In genomic region chr19:8818801-8819595, GRCm38 (mm10) we compare ENCODE assay signal across 8 mouse cellular contexts. TPM values are rescaled to one million over a fixed set of nuclear protein-coding genes. Genes with fewer than 3 reads are reported as not detected.
DNase-seq lines count a peak whose midpoint lies in the region; ATAC-seq and TF ChIP-seq lines count a peak whose summit lies in the region.

TSS of gene Ttc9c (minus strand) at chr19:8819333.

- peaks cover 29% of the 10 kb centered on the region for H3K36me3 ChIP-seq in embryonic facial prominence, embryonic 12.5 days
- H3K36me3 ChIP-seq in intestine, postnatal 0 days (ENCODE audit: control insufficient read depth, insufficient read depth) = peaks cover 14% of the 10 kb centered on the region
- peaks cover 58% of the 10 kb centered on the region for H3K36me3 ChIP-seq in midbrain, embryonic 10.5 days

- intact Hi-C loops in left cerebral cortex, postnatal 36 days (cut with DNase I) = no loop called here

- H3K27ac ChIP-seq in embryonic facial prominence, embryonic 12.5 days = peak within 1 kb of the TSS; percentile 100
- H3K27ac ChIP-seq in intestine, postnatal 0 days (ENCODE audit: low read depth, low read length) = peak within 1 kb of the TSS; percentile 95
- H3K27ac ChIP-seq in midbrain, embryonic 10.5 days (replicated peaks) = peak within 1 kb of the TSS; percentile 98

- peak within 1 kb of the TSS; percentile 99 for H3K9ac ChIP-seq in embryonic facial prominence, embryonic 12.5 days
- H3K9ac ChIP-seq in intestine, postnatal 0 days (ENCODE audit: low read depth, low read length) = peak within 1 kb of the TSS; percentile 97

- no peaks in the 10 kb centered on the region for H3K27me3 ChIP-seq in embryonic facial prominence, embryonic 12.5 days
- no peaks in the 10 kb centered on the region for H3K27me3 ChIP-seq in intestine, postnatal 0 days (replicated peaks; ENCODE audit: control insufficient read depth, insufficient read depth, low read length)
- no peaks in the 10 kb centered on the region for H3K27me3 ChIP-seq in midbrain, embryonic 10.5 days (ENCODE audit: low read depth, poor library complexity, severe bottlenecking)

- no peak for TF ChIP-seq CTCF in intestine, postnatal 0 days (IDR thresholded peaks at IDR 0.05; ENCODE audit: low read depth)

- peaks cover 36% of the 10 kb centered on the region for H3K4me1 ChIP-seq in embryonic facial prominence, embryonic 12.5 days
- H3K4me1 ChIP-seq in intestine, postnatal 0 days (replicated peaks; ENCODE audit: control insufficient read depth, insufficient read depth, low read length) = peaks cover 5% of the 10 kb centered on the region; the same call in 1 of the 2 replicates
- peaks cover 46% of the 10 kb centered on the region for H3K4me1 ChIP-seq in midbrain, embryonic 10.5 days

- peak; percentile 93 for DNase-seq in 3134 (ENCODE audit: extremely low read depth, insufficient read length, low spot score)
- DNase-seq in adrenal gland, postnatal 36 days = peak; percentile 96 to 97
- DNase-seq in left cerebral cortex, postnatal 36 days (ENCODE audit: low spot score in 2 of 2) = peak; percentile 96
- peak; percentile 97 for DNase-seq in midbrain, embryonic 10.5 days (ENCODE audit: low spot score)
- DNase-seq in right cerebral cortex, postnatal 4 days = peak; percentile 86

- WGBS in embryonic facial prominence, embryonic 12.5 days = under 1% methylated on average over 33 of the region's 33 CpGs
- WGBS in intestine, postnatal 0 days = under 1% methylated on average over 33 of the region's 33 CpGs
- WGBS in midbrain, embryonic 10.5 days = under 1% methylated on average over 33 of the region's 33 CpGs

- ATAC-seq in embryonic facial prominence, embryonic 12.5 days (ENCODE audit: insufficient number of reproducible peaks, insufficient read depth, low FRiP score, low TSS enrichment) = peak; percentile 90
- peak; percentile 74 for ATAC-seq in granulocyte monocyte progenitor cell, adult 5-6 weeks (replicated peaks; ENCODE audit: poor library complexity, severe bottlenecking)
- peak; percentile 92 for ATAC-seq in intestine, postnatal 0 days

- H3K9me3 ChIP-seq in embryonic facial prominence, embryonic 12.5 days = no peaks in the 10 kb centered on the region
- H3K9me3 ChIP-seq in intestine, postnatal 0 days (ENCODE audit: control insufficient read depth) = no peaks in the 10 kb centered on the region
- H3K9me3 ChIP-seq in midbrain, embryonic 10.5 days (replicated peaks) = no peaks in the 10 kb centered on the region

- H3K4me2 ChIP-seq in embryonic facial prominence, embryonic 12.5 days (replicated peaks) = peak within 1 kb of the TSS; percentile 86
- peak within 1 kb of the TSS; percentile 80 for H3K4me2 ChIP-seq in intestine, postnatal 0 days (replicated peaks; ENCODE audit: low read depth)

- H3K4me3 ChIP-seq in embryonic facial prominence, embryonic 12.5 days = peak within 1 kb of the TSS; percentile 76
- H3K4me3 ChIP-seq in intestine, postnatal 0 days (ENCODE audit: low read depth, low read length) = peak within 1 kb of the TSS; percentile 97
- peak within 1 kb of the TSS; percentile 100 for H3K4me3 ChIP-seq in midbrain, embryonic 10.5 days

RNA-seq across cellular contexts. Expression of gene Ttc9c, which starts in this region (rescaled TPM):
- total RNA-seq in adrenal gland, postnatal 36 days (2021) = 10 to 100 TPM; 31.7 to 32.2 TPM
- 71.3 and 71.7 TPM in 2 replicates for polyA plus RNA-seq in embryonic facial prominence, embryonic 12.5 days (2016; fragmentation: Nextera tagmentation; extraction: Ambion mirVana)
- 41.3 and 42.1 TPM in 2 replicates for total RNA-seq in granulocyte monocyte progenitor cell, adult 5-6 weeks (2014; fragmentation: Nextera tagmentation)
- total RNA-seq in granulocyte monocyte progenitor cell, adult 5-6 weeks (2017) = 62.8 and 65.0 TPM in 2 replicates
- polyA plus RNA-seq in intestine, postnatal 0 days (2015; fragmentation: Nextera tagmentation; extraction: Ambion mirVana) = 18.2 and 19.9 TPM in 2 replicates
- total RNA-seq in left cerebral cortex, postnatal 36 days (2021) = 10 to 100 TPM; 33.1 to 33.3 TPM
- 69.0 and 74.5 TPM in 2 replicates for polyA plus RNA-seq in midbrain, embryonic 10.5 days (2016; fragmentation: Nextera tagmentation; extraction: Ambion mirVana)

Comparison
In these comparisons a context has a peak if more than half of its experiments do, and no peak if none do; other contexts are left out.
1. Peak in every context shown above with its lines: DNase-seq, ATAC-seq, H3K4me3 ChIP-seq and H3K27ac ChIP-seq.